Mouse (Mus musculus): Measurements from ENCODE around the gene Rnf224. TPM values are rescaled to one million over a fixed set of nuclear protein-coding genes. Genes with fewer than 3 reads are reported as not detected.

Rnf224 gene
- polyA plus RNA-seq, 1 experiment from 2014 or later = not detected

DNA sequence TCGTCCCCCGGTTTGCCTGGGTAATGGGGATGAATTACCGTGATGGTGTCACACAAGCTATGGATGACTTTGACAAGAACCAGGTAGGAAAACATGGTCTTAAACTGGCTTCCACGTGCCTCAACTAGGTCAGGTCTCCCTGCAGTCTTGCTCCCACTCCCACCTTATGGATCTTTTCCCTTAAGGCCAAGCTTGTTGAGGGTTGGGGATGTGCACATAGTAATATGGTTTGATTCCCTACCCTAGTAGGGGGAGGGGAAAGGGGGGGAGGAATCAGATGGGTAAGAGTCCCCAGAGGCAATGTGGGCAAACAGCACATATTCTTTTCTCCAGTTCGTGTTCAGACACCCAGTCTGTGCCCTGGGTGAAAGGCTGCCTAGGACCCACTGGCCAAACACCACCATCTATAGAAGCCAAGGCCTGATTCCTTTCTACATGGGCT lies 15.2 kb downstream of the Rnf224 start:
- H3K27me3 ChIP-seq (replicated peaks; ENCODE audit: low read depth, poor library complexity, severe bottlenecking) = no peaks in the 10 kb centered on the region
- no peak overlapping the region for H3K4me3 ChIP-seq
- no peak overlapping the region for H3K27ac ChIP-seq (replicated peaks)
- peaks cover 26% of the 10 kb centered on the region for H3K36me3 ChIP-seq (replicated peaks)
- no peak for DNase-seq (ENCODE audit: low spot score)
- WGBS = 70% methylated on average over 5 of the region's 5 CpGs
- peaks cover 17% of the 10 kb centered on the region for H3K4me1 ChIP-seq
- H3K9me3 ChIP-seq = no peaks in the 10 kb centered on the region

DNA sequence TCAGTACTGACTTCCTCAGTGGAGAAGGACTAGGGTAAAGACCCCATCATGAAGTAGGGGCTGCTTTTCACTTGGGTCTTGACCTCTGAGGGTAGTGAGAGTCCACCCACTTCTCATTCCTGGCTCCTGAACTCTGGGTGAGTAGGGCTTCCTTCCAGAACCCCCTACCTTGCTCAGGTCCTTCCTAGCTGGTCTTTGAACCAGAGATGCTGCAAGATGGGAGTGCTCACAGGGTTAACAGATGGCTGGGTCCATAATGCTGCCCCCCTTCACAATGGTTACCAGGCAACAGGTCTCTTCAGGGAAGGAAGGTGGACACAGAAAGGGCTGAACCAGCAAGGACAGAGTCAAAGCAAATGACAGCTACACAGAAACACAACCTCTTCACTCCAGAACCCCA lies 18.1 kb downstream of the Rnf224 start, which contains the start of gene Fam166a:
TSS of gene Fam166a (plus strand) at position 301 of the 400 bp plus-strand sequence.
- Histone ChIP-seq H3K27me3 (replicated peaks; ENCODE audit: low read depth, poor library complexity, severe bottlenecking) (peaks cover 10% of the 10 kb centered on the region; the same call in 1 of the 2 replicates), H3K27ac (replicated peaks) (no peak within 1 kb of the TSS), H3K4me3 (no peak within 1 kb of the TSS), H3K9me3 (no peaks in the 10 kb centered on the region), H3K4me1 (peaks cover 5% of the 10 kb centered on the region), H3K36me3 (replicated peaks) (peaks cover 22% of the 10 kb centered on the region)
- no peak for DNase-seq (ENCODE audit: low spot score)

GRCm38 (mm10) chr2:25217666-25218065 lies 18.9 kb downstream of the Rnf224 start:
- DNase-seq (ENCODE audit: low spot score) = no peak
- H3K27me3 ChIP-seq (replicated peaks; ENCODE audit: low read depth, poor library complexity, severe bottlenecking) = peaks cover 18% of the 10 kb centered on the region
- 63% methylated on average over 2 of the region's 2 CpGs for WGBS
- no peaks in the 10 kb centered on the region for H3K4me1 ChIP-seq
- H3K36me3 ChIP-seq (replicated peaks) = peaks cover 14% of the 10 kb centered on the region
- H3K9me3 ChIP-seq = no peaks in the 10 kb centered on the region
- H3K27ac ChIP-seq (replicated peaks) = no peak overlapping the region
- no peak overlapping the region for H3K4me3 ChIP-seq

- Histone ChIP-seq H3K27ac (replicated peaks) (no peak within 1 kb of the TSS), H3K4me1 (peaks cover 19% of the 10 kb centered on the region), H3K36me3 (replicated peaks) (peaks cover 5% of the 10 kb centered on the region; the same call in 1 of the 2 replicates), H3K9me3 (no peaks in the 10 kb centered on the region), H3K27me3 (replicated peaks; ENCODE audit: low read depth, poor library complexity, severe bottlenecking) (peaks cover 25% of the 10 kb centered on the region), H3K4me3 (no peak within 1 kb of the TSS)
- DNase-seq (ENCODE audit: low spot score) = no peak
- 70% methylated on average over 3 of the region's 3 CpGs for WGBS
Measured at GRCm38 (mm10) chr2:25214444-25214843, 22.1 kb downstream of the Rnf224 start, which contains the start of gene Stpg3. Gene Stpg3, minus strand, starts transcription at chr2:25214637.

GRCm38 (mm10) chr2:25213266-25213865 lies 23.2 kb downstream of the Rnf224 start:
- Histone ChIP-seq H3K4me3 (no peak overlapping the region), H3K27me3 (replicated peaks; ENCODE audit: low read depth, poor library complexity, severe bottlenecking) (peaks cover 25% of the 10 kb centered on the region), H3K4me1 (peaks cover 19% of the 10 kb centered on the region), H3K36me3 (replicated peaks) (peaks cover 13% of the 10 kb centered on the region), H3K9me3 (no peaks in the 10 kb centered on the region), H3K27ac (replicated peaks) (no peak overlapping the region)
- no peak for DNase-seq (ENCODE audit: low spot score)
- WGBS = 67% methylated on average over 23 of the region's 23 CpGs

DNA sequence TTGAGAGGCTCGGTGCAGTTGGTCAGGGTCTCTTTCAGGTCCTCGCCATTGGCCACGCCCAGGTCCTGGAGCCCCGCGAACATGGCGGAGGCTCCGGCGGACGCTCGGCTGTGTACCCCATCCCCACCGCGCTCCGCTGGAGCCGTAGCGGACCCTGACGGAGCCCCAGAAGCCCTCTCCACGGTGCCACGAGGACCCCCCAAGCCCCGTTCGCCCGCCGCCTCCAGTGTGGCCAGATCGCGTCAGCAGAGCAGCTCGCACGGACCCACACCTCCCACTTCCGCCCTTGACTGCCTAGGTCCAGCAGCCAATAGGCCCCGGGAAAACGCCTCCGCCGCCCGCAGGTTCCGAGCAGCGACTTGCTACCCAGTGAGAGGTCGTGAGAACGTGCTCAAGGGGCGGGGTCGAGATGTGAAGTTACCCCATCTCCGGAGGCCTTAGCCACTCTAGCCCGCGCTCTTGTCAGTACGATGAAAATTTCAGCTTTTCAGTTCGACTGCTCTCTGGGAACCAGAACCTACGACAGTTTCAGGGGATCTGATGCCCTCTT lies 25.4 kb downstream of the Rnf224 start, which contains the start of gene Nelfb:
TSS of gene Nelfb (minus strand) at position 369 of the 550 bp plus-strand sequence.
- Histone ChIP-seq H3K27me3 (replicated peaks; ENCODE audit: low read depth, poor library complexity, severe bottlenecking) (peaks cover 25% of the 10 kb centered on the region), H3K9me3 (no peaks in the 10 kb centered on the region), H3K27ac (replicated peaks) (peak within 1 kb of the TSS; percentile 98), H3K36me3 (replicated peaks) (peaks cover 35% of the 10 kb centered on the region), H3K4me3 (peak within 1 kb of the TSS; percentile 96), H3K4me1 (peaks cover 19% of the 10 kb centered on the region)
- DNase-seq (ENCODE audit: low spot score) = peak; percentile 95
- WGBS = under 1% methylated on average over 44 of the region's 44 CpGs

GRCm38 (mm10) chr2:25210686-25211085 lies 25.9 kb downstream of the Rnf224 start:
- Histone ChIP-seq H3K4me1 (peaks cover 19% of the 10 kb centered on the region), H3K4me3 (peak overlapping the region; percentile 96), H3K27ac (replicated peaks) (peak overlapping the region; percentile 98), H3K9me3 (no peaks in the 10 kb centered on the region), H3K27me3 (replicated peaks; ENCODE audit: low read depth, poor library complexity, severe bottlenecking) (peaks cover 25% of the 10 kb centered on the region), H3K36me3 (replicated peaks) (peaks cover 40% of the 10 kb centered on the region)
- no peak for DNase-seq (ENCODE audit: low spot score)
- WGBS = under 1% methylated on average over 24 of the region's 24 CpGs

DNA sequence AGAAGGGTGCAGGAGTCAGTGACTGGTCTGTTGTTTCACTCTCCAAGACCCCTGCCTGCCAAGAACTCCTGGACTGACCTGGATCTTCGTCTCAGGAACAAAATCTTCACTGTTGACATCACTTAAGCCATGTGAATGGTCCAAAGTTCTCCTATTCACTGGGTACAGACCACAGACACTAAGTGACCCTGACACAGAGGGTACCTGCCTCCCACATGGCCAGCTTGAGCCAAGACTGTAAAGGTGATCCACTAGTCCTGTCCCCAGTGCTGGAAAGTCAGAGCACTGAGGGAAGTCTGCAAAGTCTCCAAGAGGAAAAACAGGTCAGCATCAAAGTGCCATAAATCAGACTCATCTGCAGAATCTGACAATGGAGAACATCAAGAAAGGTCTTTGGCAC lies 29.0 kb downstream of the Rnf224 start:
- Histone ChIP-seq H3K36me3 (replicated peaks) (peaks cover 71% of the 10 kb centered on the region), H3K9me3 (no peaks in the 10 kb centered on the region), H3K4me3 (no peak overlapping the region), H3K4me1 (peaks cover 19% of the 10 kb centered on the region), H3K27ac (replicated peaks) (no peak overlapping the region), H3K27me3 (replicated peaks; ENCODE audit: low read depth, poor library complexity, severe bottlenecking) (peaks cover 6% of the 10 kb centered on the region)
- 86% methylated on average over 1 of the region's 1 CpGs for WGBS
- no peak for DNase-seq (ENCODE audit: low spot score)

DNA sequence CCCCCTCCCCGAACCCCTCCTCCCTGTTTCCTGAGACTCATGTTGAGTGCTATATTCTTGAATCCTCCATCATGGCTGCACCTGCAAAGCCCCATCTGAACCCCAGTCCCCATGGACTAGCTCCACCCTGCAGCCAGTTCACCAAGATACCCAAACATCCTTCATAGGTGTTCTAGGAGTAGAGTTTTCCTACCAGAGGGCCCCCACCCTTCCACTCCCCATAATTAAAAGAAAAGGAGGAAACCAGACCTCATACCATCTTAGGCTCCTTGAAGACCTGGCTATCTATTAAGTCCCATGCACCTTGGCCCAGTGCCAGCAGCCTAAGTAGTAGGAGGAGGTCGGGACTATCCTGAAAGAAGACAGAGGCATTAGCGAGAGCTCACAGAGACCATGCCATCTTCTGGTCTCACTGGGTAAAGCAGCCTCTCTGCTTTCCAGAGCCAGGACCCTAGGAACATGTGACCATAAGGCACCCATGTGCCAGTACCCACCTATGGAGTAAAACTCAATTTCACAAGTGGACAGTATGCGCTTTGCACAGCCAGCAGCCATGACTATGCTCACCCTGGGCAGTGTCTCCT lies 32.9 kb downstream of the Rnf224 start:
- Histone ChIP-seq H3K27ac (replicated peaks) (no peak overlapping the region), H3K4me3 (no peak overlapping the region), H3K4me1 (no peaks in the 10 kb centered on the region), H3K9me3 (no peaks in the 10 kb centered on the region), H3K27me3 (replicated peaks; ENCODE audit: low read depth, poor library complexity, severe bottlenecking) (no peaks in the 10 kb centered on the region), H3K36me3 (replicated peaks) (peaks cover 100% of the 10 kb centered on the region)
- no peak for DNase-seq (ENCODE audit: low spot score)
- 78% methylated on average over 4 of the region's 4 CpGs for WGBS

- H3K36me3 ChIP-seq (replicated peaks) = peaks cover 80% of the 10 kb centered on the region
- no peak overlapping the region for H3K27ac ChIP-seq (replicated peaks)
- H3K4me1 ChIP-seq = peaks cover 17% of the 10 kb centered on the region
- H3K27me3 ChIP-seq (replicated peaks; ENCODE audit: low read depth, poor library complexity, severe bottlenecking) = peaks cover 19% of the 10 kb centered on the region
- 94% methylated on average over 2 of the region's 2 CpGs for WGBS
- H3K9me3 ChIP-seq = no peaks in the 10 kb centered on the region
- DNase-seq (ENCODE audit: low spot score) = no peak
- H3K4me3 ChIP-seq = no peak overlapping the region
Measured at GRCm38 (mm10) chr2:25200631-25201030, 36.0 kb downstream of the Rnf224 start.

GRCm38 (mm10) chr2:25197946-25198345 lies 38.6 kb downstream of the Rnf224 start:
- Histone ChIP-seq H3K36me3 (replicated peaks) (peaks cover 53% of the 10 kb centered on the region), H3K4me1 (peaks cover 32% of the 10 kb centered on the region), H3K4me3 (no peak overlapping the region), H3K27ac (replicated peaks) (no peak overlapping the region), H3K9me3 (no peaks in the 10 kb centered on the region), H3K27me3 (replicated peaks; ENCODE audit: low read depth, poor library complexity, severe bottlenecking) (peaks cover 41% of the 10 kb centered on the region)
- no peak for DNase-seq (ENCODE audit: low spot score)

DNA sequence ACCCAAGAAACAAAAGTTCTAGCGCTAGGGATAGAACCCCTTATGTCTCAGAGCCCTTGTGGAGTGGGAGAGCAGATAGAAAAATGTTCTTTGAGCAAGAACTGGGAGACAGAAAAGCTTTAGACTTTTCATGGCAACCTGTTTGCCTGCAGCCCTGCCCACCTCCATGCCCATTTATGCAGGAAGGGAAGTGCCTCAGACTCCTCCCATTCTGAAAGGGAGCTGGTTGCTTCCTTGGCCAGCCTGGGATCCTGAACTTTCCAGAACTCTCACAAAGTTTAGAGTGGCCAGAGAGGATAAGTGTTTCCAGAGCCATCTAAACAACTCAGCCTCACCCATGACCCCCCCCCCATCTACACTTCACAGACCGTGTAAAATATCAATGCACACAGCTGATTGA lies 39.4 kb downstream of the Rnf224 start:
- no peak for DNase-seq (ENCODE audit: low spot score)
- H3K36me3 ChIP-seq (replicated peaks) = peaks cover 45% of the 10 kb centered on the region
- H3K27me3 ChIP-seq (replicated peaks; ENCODE audit: low read depth, poor library complexity, severe bottlenecking) = peaks cover 41% of the 10 kb centered on the region
- peaks cover 32% of the 10 kb centered on the region for H3K4me1 ChIP-seq
- no peak overlapping the region for H3K4me3 ChIP-seq
- no peaks in the 10 kb centered on the region for H3K9me3 ChIP-seq
- WGBS = 22% methylated on average over 2 of the region's 2 CpGs
- H3K27ac ChIP-seq (replicated peaks) = no peak overlapping the region

Measured in embryonic facial prominence, embryonic 10.5 days (tissue).